Mouse (Mus musculus): ENCODE data around the gene Epn2.
A peak's percentile ranks its signal among the peaks of the same experiment; 100 is the strongest.

Epn2 gene

GRCm38 (mm10) chr11:61578983-61579877 is at the start of gene Epn2:
TSS of gene Epn2 (minus strand) at chr11:61579687.
- DNase-seq (ENCODE audit: low read depth, low spot score), result peak; percentile 88

GRCm38 (mm10) chr11:61626509-61626908 is 47.0 kb upstream of the Epn2 start:
- no peak for DNase-seq (ENCODE audit: low read depth, low spot score)

- DNase-seq (ENCODE audit: low read depth, low spot score), result peak; percentile 73
These were observed 45.6 kb upstream of the Epn2 start for GRCm38 (mm10) chr11:61625136-61625535.

- no peak for DNase-seq (ENCODE audit: low read depth, low spot score)
These were observed 41.3 kb upstream of the Epn2 start for GRCm38 (mm10) chr11:61620762-61621161.

GRCm38 (mm10) chr11:61620254-61620670 is 40.8 kb upstream of the Epn2 start:
- DNase-seq (ENCODE audit: low read depth, low spot score), result peak; percentile 95

- DNase-seq (ENCODE audit: low read depth, low spot score), result peak; percentile 92
These were observed 40.3 kb upstream of the Epn2 start for GRCm38 (mm10) chr11:61619791-61620241.

GRCm38 (mm10) chr11:61619356-61619755 is 39.9 kb upstream of the Epn2 start:
- no peak for DNase-seq (ENCODE audit: low read depth, low spot score)

- DNase-seq (ENCODE audit: low read depth, low spot score), result no peak
These were observed 39.1 kb upstream of the Epn2 start for GRCm38 (mm10) chr11:61618571-61618970.

- no peak for DNase-seq (ENCODE audit: low read depth, low spot score)
These were observed 38.6 kb upstream of the Epn2 start for GRCm38 (mm10) chr11:61618131-61618530.

- no peak for DNase-seq (ENCODE audit: low read depth, low spot score)
These were observed 37.9 kb upstream of the Epn2 start for GRCm38 (mm10) chr11:61617293-61617975.

- no peak for DNase-seq (ENCODE audit: low read depth, low spot score)
These were observed 37.2 kb upstream of the Epn2 start for GRCm38 (mm10) chr11:61616523-61617292.

- DNase-seq (ENCODE audit: low read depth, low spot score), result no peak
These were observed 36.4 kb upstream of the Epn2 start for GRCm38 (mm10) chr11:61615686-61616522.

- DNase-seq (ENCODE audit: low read depth, low spot score), result no peak
These were observed 34.9 kb upstream of the Epn2 start for GRCm38 (mm10) chr11:61614401-61614800.

- no peak for DNase-seq (ENCODE audit: low read depth, low spot score)
These were observed 32.7 kb upstream of the Epn2 start for GRCm38 (mm10) chr11:61612116-61612635.

GRCm38 (mm10) chr11:61611197-61611596 is 31.7 kb upstream of the Epn2 start:
- DNase-seq (ENCODE audit: low read depth, low spot score), result peak; percentile 50

GRCm38 (mm10) chr11:61608072-61608471 is 28.6 kb upstream of the Epn2 start:
- no peak for DNase-seq (ENCODE audit: low read depth, low spot score)

- no peak for DNase-seq (ENCODE audit: low read depth, low spot score)
These were observed 23.2 kb upstream of the Epn2 start for GRCm38 (mm10) chr11:61602705-61603104.

- DNase-seq (ENCODE audit: low read depth, low spot score), result no peak
These were observed 22.0 kb upstream of the Epn2 start for GRCm38 (mm10) chr11:61601465-61601864.

GRCm38 (mm10) chr11:61598367-61598766 is 18.9 kb upstream of the Epn2 start:
- no peak for DNase-seq (ENCODE audit: low read depth, low spot score)

- DNase-seq (ENCODE audit: low read depth, low spot score), result peak; percentile 32
These were observed 18.0 kb upstream of the Epn2 start for GRCm38 (mm10) chr11:61597471-61597870.

GRCm38 (mm10) chr11:61593069-61593468 is 13.6 kb upstream of the Epn2 start:
- DNase-seq (ENCODE audit: low read depth, low spot score), result no peak
